Mouse (Mus musculus) hematopoietic stem cell, adult 5-6 weeks (primary cell): ENCODE results near the gene Slc17a1. TPM values are rescaled to one million over a fixed set of nuclear protein-coding genes. Genes with fewer than 3 reads are reported as not detected.

Source experiments
- ATAC-seq, 2 experiments: fragments of 125-278 bp in 1 of 2; replicated peaks in 1 of 2; 2 replicates each; pipeline ENCODE4 v1.8.0; 2016 to 2017; ENCODE audit warnings: inconsistent platforms in 2 of 2, mild to moderate bottlenecking in 2 of 2, moderate number of reproducible peaks in 2 of 2, low read depth in 1 of 2, moderate TSS enrichment in 1 of 2; ENCODE audit not compliant: low FRiP score in 2 of 2, poor library complexity in 2 of 2, severe bottlenecking in 2 of 2, insufficient read depth in 1 of 2, low TSS enrichment in 1 of 2
- total RNA-seq: library from RNA; stranded (forward); fragments of 172-1452, 232-1000 nt; gene quantifications from 2 replicates; pipeline ENCODE4 v1.2.3, GENCODE M21; 2017

The Slc17a1 gene
- not detected in 2 replicates for total RNA-seq

- no peak for ATAC-seq
Measured at GRCm38 (mm10) chr13:23867405-23867804, at the start of gene Slc17a1. Gene Slc17a1 (plus strand): TSS chr13:23867750.

DNA sequence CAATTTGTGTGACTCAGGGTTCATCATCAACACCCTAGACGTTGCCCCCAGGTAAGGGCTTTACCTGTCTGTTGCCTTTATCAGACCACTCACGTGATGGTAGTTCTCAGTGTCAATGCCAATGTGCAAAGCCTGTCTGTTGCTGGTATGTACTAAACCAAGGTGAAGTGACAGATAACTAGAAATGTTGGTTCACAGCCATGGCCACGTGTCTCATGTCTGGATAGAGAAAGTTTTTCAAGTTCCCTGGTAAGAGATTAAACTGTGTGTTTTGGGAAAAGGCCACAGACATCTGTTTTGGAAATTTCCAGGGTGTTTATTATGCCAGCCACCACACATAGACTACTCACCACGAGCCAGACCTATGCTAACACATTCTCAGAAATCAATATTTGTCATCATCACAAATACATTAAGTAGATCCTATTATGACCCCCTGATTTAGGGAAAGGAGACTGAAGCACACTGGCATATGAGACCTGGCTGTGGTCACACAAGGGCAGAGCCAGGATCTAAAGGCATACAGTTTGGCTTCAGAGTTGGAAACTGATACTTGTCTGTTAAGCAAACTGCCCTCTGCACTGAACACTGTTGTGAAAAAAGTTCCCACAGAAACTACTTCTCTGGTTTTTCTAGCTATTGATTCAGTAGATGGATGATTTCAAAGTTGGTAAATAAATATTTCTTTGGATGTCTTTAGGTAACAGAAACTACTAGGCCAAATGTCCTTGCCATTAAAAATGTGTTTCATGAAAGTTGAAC lies 47.2 kb upstream of the Slc17a1 start:
- no peak for ATAC-seq

DNA sequence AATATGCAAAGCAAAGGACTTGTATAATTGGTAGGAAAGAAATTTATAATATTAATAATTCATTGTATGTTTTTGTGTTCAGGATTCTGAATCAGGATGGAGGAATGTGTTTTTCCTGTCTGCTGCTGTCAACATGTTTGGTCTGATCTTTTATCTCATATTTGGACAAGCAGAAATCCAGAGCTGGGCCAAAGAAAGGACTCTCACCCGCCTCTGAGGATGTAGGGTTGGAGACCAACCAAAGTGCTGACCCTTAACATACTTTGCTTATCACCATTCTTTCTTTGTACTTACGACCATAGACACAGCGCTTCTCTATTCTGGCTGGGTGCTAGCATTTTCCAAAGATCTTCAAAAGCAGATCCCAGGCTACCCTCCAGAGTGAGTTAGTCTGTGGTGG lies 45.3 kb upstream of the Slc17a1 start:
- ATAC-seq = no peak

DNA sequence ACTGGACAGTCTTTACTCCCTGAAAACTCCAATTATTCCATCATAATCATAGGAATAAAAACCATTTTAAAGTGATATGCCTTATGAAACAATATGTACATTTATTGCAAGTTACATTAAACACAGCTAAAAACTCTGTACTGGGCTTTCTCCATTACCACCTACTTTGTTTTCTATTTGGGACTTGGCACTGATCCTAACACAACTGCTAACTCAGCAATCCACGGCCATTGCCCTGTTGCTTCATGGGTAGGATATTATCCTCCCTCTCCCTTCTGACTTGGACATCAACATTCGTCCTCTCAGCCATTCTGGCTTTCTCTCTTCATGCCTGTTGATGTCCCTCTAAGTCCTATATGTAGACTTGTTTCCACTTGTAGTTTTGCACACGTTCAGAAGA lies 40.9 kb upstream of the Slc17a1 start:
- ATAC-seq = no peak

DNA sequence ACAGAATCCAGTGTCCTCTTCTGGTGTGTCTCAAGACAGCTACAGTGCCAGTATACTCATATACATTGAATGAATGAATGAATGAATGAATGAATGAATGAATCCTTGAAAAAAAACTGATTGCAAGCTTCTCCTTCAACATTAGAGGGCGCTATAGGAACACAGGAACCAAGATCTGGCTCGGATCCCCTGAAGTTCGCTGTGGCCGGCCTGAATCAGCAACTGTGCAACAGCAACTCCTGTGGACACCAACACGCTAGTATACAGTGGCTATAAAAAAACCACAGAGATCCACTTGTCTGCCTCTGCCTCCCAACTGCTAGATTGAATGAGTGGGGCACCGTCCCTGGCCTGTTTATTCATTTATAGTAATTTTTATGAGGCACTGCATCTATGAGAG lies 34.5 kb upstream of the Slc17a1 start:
- peak; percentile 56 to 73; a peak in 2 of 4 replicates for ATAC-seq

DNA sequence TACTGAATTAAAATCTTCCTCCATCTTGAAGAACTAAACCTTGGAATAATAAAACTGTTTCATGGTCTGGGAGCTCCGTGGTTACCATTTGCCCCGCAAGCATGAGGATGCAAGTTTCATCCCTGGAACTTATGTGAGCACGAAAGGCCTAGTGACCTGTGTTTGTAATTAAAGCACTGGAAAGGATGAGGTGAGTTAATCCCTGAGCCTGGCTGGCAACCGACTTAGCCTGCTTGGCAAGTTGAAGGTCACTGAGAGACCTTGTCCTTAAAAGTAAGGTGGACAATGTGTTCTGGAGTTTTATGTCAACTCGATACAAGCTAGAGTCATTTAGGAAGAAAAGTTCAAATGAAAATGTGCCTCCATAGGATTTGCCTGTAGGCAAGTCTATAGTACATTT lies 32.7 kb upstream of the Slc17a1 start:
- ATAC-seq = no peak

DNA sequence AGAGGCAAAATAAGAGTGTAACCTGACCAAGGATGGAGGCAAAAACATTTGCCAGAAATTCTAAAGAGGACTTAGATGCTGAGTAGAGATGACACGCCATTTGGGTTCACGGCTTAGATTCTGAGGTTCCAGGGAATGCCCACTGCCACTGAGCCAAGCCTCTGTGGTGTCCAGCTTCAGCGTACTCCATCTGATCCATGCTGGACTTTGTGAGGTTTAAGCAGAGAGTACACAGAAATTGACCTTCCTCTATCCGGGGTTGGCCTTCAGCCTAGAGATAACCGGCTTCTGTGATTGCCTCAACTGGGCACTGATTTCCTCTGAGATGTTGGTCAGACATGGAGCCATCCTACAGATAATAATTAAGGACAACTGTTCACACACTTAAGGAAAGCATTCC lies 30.9 kb upstream of the Slc17a1 start:
- ATAC-seq = no peak

- no peak for ATAC-seq
Measured at GRCm38 (mm10) chr13:23839308-23839707, 28.2 kb upstream of the Slc17a1 start, which contains the start of gene Slc17a3. Gene Slc17a3 (plus strand): TSS chr13:23839434.

- ATAC-seq = no peak
Measured at GRCm38 (mm10) chr13:23845851-23846250, 21.7 kb upstream of the Slc17a1 start.

DNA sequence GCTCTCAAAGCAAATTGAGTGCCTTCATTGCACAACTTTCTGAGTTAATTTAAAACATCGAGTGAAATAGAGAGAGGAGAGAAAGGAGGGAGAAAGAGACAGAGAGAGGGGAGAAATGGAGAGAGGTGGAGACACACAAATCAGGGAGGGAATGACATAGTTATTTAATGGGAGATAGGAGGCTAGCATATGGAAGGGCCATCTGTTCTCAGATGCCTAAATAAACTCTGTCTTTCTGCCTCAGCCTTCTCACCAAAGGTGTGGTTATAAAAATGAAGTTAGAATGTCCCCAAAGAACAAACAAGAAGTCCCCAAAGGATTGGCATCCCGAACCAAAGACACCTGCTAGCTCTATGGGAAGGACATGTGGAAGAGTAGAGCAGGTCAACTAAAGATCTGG lies 18.3 kb upstream of the Slc17a1 start:
- ATAC-seq = no peak

DNA sequence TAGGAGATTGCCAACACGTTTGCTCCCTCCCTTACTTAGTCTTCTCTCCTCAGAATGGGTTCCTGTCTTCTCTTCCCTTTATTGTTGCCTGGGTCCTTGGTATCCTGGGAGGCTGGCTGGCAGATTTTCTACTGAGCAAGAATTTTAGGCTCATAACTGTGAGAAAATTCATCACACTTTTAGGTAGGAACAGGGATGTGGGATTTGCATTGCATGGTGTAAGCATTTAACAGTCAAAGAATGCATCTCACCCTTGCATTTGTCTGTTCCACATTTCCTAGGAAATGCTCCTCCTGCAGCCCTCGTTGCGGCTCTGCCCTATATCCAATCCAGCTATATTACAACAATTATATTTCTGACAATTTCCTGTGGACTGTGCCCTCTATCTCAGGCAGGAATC lies 11.1 kb upstream of the Slc17a1 start:
- no peak for ATAC-seq

DNA sequence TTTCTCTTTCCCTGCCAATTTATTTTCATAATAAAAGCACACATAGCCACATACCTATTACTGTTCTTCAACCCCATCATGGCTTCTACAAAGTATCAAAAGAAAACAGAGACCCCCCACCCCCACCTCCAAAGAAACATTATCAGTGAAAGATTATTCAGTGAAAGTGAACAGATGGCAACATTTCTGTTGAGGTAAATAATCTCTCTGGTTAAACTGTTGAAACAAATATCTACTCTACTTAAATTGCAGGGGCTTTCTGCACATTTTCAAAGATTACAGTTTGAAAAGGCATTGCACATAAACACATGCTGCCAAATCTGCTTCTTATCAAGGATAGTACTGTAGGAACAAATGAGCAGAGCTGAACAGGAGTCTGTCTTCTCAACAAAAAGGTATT lies 5.7 kb upstream of the Slc17a1 start:
- ATAC-seq = no peak

- no peak for ATAC-seq
Measured at GRCm38 (mm10) chr13:23864711-23865110, 2.8 kb upstream of the Slc17a1 start.

- ATAC-seq = no peak
Measured at GRCm38 (mm10) chr13:23866086-23866710, 1.4 kb upstream of the Slc17a1 start.

DNA sequence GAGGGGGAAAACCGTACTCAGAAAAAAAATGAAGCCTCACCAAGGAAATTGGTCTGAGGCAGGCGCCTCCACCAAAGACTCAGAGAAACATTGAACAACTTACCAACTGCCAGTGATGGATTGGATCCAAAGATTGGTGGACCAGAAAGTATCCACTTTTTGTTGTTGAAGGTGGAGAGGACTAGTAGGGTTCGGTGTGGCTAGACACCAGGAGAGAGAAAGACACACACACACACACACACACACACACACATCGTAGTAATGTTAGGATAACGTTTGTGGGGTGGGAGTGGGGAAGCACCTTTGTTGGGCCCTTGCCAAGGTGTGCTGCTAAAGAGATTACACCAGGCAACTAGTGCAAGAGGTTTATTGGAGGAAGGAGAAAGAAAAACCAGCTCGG lies 550 bp upstream of the Slc17a1 start:
- no peak for ATAC-seq

DNA sequence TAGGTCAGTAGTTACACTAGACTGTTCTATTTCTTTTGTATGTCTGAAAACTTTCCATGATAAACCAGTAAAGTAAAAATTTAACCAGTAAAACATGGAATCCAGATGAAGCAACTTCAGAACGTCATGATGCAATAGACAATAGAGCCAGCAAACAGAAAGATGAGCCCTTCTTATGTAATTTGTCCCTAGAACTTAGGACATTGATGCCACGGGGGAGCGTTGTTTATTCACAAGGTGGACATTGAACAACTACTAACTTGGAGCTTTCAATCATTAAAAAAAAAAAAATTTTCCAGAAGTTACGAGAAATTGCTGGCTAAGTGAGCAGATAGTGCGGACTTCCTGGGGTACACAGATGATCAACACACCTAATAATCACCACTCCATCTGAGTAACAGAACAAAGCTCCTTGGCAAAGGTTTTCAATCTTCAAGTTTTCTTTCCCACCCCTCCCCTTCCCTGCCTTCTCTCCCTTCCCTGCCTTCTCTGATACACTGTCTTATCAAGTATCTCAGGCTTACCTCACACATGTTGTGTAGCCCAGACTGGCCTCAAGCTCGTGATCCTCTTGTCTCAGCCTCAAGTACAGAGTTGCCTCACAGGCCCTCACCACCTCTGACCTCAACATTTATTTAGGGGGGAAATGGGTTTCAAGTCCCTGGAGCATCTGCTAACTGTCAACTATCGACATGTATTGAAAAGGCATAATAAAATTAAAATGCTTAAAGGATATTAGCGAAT lies 1.4 kb downstream of the Slc17a1 start:
- ATAC-seq = no peak

DNA sequence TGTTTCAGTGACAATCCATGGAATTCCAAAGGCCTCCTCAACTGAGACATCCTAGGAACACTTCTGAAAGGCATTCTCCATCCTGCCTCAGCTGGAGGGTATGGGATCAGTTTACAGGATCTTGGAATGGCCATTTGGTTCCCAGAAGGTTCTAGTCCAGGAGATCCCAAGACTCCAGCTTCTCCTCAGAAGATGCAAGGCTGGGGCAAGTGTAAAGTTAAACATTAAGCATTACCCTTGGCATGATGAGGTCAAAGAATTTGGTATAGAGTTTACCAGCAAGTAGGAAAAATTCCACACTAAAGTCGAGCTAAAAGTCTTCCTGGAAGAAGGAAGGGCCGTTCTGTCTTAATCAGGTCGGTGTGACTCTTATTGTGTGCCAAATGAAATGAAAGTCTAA lies 2.4 kb downstream of the Slc17a1 start:
- no peak for ATAC-seq

- ATAC-seq = no peak
Measured at GRCm38 (mm10) chr13:23873141-23873540, 5.6 kb downstream of the Slc17a1 start.
